Mouse (Mus musculus): ENCODE data around the gene Gm28308.

Gm28308 gene

DNA sequence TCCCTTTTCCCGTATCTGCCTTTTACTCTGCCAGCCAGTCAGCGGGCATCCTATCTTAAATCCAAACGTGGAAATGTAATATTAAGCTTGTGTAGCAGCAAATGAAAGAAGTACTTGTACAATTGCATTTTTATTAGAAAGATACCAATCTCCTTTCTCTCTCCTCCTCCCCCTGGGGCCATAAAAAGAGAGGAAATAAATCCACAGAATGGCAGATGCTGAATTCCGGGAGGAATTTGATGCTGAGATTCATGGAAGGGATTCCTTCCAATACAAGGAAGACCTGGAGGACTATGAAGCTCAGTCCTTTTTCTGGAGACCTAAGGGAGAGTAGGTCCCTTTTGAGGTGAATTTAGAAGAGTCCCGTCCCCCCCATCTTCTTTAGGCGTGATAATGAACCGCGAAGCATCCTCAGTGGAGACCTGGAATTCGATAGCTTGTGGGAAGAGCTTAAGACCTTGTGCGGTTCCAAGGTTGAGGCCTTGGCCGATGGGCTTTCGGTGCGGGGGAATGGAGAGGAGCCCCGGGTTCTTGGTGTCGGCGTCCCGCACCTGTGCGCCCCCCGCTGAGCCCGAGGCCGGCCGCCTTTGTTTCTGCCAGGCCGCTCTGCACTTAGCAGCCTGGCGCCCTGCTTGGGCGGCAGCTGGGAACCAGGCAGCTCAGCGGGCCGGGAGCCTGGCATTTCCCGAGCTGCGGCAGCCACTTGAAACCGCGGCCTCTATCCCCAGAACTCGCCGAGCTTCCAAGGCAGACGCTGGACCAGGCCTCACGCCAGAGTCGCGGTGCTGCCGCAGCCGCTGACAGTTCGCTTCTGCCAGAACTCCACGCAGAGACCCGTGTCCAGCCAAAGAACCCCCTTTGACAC, 44.7 kb downstream of the Gm28308 start:
- no peak for DNase-seq (ENCODE audit: low read depth, low spot score)

DNA sequence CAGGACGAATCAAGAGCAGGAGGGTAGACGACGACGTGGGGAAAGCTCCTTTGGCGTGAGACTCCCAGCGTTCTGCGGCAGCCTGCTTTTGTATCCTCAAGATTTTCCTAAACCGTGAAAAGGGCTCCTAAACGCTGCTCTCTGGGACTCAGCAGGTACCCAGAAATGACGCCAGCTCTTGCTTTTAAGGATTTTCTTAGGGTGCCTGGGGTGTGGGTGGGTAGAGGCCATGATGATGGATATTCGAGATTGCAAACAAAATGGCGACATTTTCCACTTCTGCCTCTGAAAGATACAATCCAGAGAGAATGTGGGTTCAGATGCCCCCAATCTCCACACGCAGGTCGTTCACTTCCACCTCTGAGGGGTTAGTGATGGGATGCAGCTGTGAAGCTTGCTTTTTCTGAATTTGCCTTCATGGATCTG, 45.4 kb downstream of the Gm28308 start:
- no peak for DNase-seq (ENCODE audit: low read depth, low spot score)

DNA sequence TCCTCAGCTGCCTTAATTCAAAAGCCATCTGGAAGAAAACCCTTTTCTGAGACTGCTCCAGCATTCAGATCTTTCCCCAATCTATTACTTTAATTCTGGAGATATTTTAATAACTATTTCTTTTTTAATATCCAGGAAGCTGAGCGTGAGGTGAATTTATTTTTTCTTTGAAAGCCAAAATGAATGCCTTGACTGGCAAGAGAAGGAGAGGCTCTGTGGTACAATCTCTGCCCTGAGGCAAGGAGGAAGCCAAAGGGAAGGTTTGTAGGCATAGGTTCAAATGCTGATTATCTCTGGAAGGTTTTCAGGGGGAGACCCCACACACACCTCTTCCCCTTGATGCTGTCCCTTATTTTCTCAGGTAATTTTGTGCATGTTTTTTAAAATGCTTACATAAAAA, 46.0 kb downstream of the Gm28308 start:
- DNase-seq (ENCODE audit: low read depth, low spot score), result no peak

DNA sequence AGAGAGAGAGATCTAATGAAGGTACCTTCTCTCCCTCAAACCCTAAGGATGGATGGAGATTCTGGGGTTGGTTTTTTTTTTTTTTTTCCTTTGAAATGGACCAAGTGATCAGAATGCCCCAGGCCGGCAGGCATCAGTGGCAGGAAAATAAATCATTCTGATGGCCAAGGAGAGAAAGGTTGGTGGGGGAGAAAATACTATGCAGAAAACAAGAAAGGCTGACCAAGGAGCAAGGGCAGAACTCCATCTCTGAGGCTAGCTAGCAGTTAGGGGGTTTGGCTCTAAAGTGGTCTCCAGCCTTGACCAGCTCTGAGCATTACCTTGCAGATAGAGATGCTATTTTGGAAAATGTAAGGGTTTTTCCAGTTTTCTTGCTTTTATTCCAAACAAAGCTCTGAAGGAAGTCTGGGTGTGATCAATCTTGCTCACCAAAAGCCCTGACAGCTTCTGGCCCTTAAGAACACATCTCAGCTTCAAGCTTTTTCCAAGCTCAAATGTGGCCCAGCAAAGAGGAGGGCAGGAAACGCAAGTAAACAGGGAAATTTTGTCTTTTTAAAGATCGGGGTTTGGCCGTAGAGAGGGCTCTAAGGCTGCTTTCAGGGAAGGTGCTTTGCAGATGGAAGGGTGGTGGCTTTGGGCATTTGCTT, 46.6 kb downstream of the Gm28308 start:
- no peak for DNase-seq (ENCODE audit: low read depth, low spot score)

DNA sequence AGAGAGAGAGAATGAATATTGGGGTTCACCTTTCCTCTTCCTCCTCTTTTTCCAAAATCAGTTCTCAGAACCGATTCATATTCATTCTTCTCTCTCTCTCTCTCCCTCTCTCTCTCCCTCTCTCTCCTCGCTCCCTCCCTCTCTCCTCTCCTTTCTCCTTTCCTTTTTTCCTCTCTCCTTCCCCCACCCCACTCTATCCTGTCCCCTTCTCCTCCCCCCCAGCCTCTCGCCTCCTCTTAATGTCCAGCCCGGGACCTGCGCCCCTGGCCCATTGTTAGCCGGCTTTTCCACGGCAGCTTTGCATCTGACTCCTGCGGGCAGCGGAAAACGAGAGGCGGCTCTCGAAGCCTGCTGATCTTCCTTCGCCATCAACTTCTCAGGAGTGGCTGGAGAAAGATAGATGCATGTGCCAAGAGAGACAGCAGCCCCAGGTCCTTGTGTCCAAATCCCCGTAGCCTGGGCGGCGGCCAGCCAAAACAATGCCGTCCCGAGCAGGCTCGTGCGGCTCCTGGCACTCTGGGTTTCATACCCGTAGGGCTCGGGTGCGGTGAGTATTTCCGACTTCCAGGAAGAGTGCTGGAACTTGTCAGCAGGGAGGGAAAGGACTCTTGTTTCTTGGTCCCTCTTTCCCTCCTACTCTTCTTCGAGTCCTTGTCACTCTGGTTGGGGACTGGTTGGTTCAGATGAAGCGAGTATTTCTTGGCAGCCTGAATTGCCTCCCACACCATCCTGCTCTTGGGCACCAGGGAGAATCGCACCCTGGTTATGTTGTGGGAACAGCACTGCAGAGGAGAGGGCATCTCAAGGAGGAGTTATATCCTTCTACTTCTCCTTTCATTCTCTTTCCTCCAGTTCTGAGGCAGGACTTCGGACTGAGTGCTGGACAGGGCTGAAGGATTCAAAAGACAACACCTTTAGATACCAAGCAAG, 47.4 kb downstream of the Gm28308 start:
- no peak for DNase-seq (ENCODE audit: low read depth, low spot score)

DNA sequence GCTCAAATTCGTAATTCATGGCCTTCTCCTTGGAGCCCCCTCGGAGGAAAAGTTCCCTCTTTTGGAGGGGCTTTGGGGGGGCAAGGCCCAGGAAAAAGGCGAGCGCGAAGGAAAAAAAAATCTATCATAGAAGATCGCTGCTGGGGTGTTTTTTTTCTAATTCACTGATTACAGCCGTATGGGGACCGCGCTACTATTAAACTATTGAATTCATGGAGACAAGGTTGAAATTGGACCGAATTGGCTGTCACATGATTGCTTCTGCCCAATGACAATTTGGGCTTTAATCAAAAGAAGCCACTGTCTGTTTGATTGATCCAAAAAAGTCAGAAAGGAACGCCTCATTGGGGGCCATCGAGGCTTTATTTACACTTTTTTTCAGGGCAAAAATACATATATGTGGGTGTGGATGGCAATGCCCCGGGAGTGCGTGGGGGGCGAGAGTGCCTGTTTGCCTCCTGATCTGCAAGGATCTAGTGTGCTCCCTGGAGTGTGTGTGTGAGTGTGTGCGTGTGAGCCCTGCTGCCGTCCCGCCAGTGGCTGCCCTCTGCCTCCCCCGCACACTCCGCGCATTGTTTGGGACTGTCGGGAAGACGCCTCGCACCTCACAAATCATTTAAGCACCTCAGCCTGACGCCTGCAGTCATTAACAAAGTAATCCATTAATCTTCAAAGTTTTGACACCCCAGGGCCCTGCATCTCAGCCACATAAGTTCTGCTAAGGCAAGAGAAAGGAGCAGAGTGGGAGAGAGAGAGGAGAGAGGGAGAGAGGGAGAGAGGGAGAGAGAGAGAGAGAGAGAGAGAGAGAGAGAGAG, 48.3 kb downstream of the Gm28308 start, which contains the start of gene Hoxa2:
TSS of gene Hoxa2 (minus strand) at position 206 of the 815 bp plus-strand sequence.
- no peak for DNase-seq (ENCODE audit: low read depth, low spot score)

DNA sequence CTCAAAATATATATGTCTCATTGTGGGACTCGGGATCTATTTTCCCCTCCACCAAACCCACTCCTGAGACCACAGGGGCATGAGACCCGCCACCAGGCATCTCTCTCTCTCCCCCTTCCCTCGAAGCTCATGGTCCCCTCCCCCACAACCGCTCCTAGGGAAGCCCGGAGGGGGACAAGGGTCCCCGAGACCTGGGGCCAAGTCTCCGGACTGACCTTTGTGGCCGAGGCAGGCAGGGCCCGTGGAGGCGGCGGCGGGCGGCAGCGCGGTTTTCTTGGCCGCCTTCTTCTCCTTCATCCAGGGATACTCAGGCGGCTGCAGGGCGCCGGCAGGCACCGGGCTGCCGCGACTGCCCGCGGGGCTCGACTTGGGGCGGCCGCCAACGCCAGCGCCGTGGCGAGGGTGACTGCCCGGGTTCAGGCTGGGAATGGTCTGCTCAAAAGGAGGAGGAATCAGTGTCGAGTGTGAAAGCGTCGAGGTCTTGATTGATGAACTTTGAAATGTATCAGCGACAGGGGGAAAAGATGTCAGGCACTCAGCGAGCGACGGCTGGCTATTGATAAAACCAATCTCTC, 49.0 kb downstream of the Gm28308 start:
- peak; percentile 25 for DNase-seq (ENCODE audit: low read depth, low spot score)

DNA sequence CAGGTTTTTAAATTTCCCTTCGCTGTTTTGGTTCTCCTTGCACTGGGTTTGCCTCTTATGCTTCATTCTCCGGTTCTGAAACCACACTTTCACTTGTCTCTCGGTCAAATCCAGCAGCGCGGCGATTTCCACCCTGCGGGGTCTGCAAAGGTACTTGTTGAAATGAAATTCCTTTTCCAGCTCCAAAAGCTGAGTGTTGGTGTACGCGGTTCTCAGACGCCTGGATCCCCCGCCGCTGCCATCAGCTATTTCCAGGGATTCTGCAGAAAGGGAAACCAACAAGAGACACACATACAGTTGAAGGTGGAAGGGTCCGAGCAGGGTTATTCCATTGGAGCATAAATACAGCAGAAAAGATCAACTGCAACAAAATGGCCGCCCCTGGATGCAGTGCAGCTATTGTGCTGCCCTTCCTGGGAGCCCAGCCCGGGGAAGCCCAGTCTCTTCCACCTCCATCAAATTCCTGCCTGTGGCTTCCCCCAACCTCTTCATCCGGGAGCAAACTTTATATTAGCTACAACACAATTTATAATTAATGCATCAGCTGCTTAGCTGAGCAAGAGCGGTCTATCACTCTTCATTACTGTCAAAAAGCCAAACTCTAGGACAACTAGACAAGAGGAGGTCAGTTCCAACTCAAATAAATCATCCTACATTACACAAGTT, 49.6 kb downstream of the Gm28308 start:
- DNase-seq (ENCODE audit: low read depth, low spot score), result peak; percentile 41

DNA sequence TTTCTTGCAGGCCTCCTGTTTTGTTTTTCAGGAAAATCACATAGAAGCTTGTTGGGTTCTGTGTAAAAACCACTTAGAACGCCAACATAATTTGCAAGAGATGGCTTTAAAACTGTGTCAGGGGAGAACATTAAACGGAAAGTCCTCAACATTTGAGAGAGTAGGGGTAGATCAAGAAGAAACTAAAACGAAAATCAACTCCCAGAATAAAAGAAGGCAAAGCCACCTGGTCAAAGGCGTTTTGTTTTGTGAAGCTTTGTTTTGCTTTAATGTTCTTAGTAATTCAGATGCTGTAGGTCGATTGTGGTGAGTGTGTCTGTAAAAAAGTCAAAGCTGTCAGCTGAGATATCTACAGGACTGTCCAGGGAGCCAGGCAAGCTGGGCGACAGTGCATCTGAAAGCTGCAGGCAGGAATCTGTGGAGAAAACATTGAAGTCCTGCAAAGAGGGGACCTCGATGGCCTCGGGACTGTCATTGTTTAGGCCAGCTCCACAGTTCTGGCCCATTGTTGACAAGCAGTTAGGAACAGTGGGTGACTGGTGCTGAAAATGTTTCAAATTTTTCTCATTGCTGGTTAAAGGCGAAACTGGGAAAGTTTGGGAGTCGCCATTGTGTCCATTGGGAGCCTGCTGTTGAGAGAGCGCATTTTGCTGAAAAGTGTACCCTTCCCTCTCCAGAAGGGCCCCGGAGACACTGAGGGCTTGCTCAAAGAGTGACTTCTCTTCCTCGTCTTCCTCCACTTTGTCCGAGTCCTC, 50.4 kb downstream of the Gm28308 start:
- no peak for DNase-seq (ENCODE audit: low read depth, low spot score)

DNA sequence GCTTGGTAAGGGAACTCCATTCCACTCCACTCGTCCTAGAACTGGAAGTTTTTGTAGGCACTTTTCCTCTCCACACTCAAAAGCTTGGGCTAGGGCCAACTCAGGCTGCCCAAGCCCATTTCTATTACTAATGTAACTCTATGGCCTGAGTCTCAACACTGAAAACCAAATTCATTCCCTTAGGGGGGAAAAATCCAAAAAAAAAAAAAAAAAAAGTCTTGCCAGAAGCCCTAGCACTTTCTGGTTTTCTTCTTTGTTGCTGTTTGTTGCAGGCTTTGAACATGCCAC, 51.1 kb downstream of the Gm28308 start:
- DNase-seq (ENCODE audit: low read depth, low spot score), result no peak

DNA sequence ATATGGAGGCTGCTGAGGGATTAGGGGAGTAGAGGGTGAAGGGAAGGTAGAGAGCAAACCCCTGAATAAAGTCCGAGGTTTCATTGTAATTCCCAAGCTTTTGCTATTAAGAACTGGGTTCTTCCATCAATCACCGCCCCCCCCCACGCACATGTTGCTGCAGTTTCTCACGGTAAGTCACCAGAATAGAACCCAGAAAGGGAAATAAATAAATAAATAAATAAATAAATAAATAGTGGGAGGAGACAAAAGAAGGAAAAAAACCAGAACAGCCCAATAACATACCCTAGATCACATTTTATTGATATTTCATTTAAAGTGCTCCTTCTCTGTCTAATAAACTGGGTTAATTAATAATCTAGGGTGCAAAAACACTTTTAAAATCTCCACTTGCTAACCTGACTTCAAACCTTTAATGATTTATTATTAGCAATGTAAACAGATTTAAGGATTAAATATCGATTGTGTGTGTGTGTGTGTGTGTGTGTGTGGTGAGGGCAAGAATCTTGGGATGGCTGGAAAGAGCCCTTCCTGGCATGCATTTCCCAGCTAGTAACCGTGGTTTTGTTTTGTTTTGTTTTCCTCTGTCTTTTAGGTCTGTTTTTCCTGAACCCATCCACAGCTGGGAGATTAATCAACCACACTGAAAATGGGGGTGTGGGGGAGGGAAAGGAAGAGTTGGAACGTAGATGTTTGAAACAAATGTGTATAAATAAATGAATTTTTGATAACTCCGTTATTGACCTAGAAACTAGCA, 51.6 kb downstream of the Gm28308 start:
- no peak for DNase-seq (ENCODE audit: low read depth, low spot score)

DNA sequence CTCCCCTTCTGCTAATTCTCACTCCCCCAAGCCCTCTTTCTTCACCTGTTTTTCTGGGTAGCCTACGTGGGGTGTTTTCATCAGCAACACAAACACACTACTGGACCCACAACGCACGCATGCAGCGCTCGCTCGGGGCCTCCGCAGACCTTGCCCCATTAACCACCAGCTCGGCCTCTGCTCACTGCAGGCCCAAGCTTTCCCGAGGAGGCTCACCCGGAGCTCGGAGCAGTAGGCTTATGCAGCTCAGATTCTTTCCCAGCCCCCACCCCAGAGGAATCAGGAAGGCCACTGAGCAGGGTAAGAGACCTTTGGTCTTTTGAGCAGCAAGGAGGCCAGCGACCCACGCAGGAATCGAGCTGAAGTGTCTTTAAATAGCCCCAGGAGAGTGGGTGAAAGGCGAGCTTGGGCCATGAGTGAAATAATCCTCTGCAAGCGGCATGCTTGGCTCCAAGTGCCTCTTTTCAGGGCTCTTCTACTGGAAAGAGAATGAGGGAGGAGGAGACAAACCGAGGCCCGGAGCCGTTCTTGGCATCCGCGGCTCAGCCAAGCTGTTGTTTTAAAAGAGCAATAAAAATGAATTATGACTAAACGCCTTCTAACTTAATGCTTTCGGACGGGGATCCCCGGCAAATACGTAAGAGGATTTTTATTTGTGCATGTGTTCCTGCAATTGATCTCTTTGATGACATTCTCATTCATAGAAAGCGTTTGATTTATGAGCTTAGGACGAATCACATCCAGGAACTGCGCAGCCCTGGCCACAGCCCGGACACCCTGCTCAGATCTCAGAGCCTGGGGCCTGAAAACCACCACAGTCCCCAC, 52.4 kb downstream of the Gm28308 start:
- no peak for DNase-seq (ENCODE audit: low read depth, low spot score)

DNA sequence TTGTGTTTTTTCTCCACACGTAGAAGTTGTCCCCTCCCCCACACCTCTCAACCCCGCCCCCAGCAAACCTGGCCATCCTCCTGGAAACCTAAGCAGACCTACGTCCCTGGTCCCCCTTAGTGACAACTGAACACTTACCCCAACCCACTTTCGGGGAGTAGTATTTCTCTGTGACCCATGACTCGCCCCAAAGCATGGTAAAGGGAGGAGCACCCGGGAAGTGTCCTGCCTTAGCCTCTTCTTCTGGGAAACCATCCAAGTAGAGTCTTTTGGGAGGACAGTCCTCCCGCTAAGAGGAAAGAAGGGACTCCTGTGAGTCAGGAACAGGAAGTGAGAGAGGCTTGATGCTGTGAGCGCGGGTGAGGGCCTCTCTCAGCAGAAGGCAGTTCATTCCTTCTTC, 53.2 kb downstream of the Gm28308 start:
- DNase-seq (ENCODE audit: low read depth, low spot score), result no peak

DNA sequence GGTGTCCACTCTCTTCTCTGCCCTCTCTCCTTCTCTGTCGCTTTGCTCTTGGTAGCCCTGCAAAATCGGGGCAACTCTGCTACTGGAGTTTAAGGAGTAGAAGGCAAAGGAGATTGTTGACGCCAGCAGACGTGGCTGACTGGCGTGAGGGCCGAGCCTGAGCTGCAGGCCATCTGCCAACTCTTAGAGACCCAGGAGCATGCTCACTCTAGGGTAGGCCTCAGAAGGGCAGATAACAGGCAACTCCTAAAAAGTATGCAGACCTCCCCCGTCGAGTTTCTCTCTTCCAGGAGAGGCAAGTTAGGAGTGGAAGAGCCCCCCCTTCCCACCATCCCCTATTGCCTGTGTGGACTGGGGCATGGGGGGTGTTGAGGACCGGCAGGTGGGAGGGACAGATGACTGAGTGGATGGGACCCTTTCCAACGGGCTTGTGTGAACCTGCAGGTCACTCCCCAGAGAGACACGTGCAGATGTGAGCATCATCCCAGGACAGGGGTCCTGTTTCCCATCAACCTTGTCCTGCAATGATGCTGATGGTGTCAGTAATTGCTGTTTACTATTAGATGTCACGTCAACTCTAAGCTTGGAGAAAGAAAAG, 53.9 kb downstream of the Gm28308 start:
- no peak for DNase-seq (ENCODE audit: low read depth, low spot score)

DNA sequence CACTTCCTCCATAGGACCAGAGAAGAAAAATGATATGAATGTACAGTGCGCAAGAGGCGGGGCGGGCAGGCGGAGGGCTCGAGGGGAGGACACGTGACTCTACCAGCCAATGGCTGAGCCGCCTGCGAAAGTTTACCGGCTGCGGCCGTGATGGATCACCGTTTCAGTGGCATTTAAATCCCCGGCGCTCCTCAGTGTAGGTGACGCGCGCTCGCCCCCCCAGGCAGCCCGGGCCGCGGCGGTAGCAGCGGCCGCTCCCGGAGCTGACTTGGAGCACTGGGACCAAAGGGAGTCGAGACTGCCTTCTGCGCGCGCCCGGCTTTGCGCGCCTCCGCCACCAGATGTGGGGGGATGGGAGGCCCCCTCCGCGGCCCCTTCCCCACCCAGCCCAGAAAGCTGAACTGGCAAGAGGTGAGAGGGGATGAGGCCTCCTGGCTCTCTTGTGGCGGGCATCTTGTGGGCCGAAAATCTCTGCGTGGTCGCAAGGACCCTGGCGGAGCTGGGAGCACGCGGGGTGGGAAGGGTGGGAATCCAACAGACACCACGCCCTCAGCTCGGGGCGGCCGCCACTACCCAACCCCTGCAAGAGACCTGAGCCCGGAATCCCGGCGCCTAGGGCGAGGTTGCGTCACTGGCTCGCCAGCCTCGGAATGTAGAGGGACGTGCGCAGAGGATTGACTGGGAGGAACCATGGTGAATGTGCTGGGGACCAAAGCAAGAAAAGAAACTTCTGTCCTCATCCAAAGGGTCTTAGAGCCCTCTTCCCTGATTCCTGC, 54.7 kb downstream of the Gm28308 start, which contains the start of gene Hoxa1:
TSS of gene Hoxa1 (minus strand) at position 42 of the 776 bp plus-strand sequence.
- DNase-seq (ENCODE audit: low read depth, low spot score), result peak; percentile 94

DNA sequence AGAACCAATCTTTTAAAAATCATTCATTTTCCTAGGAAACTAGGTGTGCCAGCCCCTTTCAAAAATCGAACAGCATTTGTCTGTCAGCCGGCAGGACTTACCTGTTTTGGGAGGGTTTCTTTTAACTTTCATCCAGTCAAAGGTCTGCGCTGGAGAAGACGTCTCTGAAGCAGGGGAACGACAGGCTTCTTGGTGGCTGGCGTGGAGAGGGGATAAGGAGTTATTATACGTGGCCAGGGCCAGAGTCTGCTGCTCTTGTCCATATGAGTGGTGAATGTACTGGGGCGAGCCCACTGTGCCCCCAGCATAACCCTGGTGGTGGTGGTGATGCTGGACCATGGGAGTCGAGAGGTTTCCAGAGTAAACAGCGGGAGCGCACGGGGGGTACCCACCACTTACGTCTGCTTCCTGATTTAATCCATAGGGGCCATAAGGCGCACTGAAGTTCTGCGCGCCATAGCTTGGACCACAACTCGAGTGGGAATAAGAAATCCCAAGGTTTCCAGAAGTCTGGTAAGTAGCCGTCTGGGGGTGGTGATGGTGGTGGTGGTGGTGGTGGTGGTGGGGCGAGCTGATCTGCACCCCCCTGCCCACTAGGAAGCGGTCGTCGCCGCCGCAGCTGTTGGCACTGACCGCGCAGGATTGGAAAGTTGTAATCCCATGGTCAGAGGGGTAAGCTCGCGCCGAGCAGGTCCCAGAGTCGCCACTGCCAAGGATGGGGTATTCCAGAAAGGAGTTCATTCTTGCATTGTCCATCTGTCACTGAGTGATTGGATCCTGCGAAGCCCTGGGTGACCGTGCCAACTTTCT, 55.5 kb downstream of the Gm28308 start:
- DNase-seq (ENCODE audit: low read depth, low spot score), result no peak
